Mouse (Mus musculus): ENCODE measurements at regions not wholly inside any gene's neighbourhood (a gene's known extent, or its start where the extent isn't known, plus 50 kb on each side); places are given as distances from the start of the nearest gene placed in this dataset.

GRCm38 (mm10) chr13:28756915-28757765 is 196.4 kb downstream of the Sox4 start:
- peak; percentile 33 for DNase-seq (ENCODE audit: low read depth, low spot score)

GRCm38 (mm10) chr13:28754207-28754606 is 199.3 kb downstream of the Sox4 start:
- no peak for DNase-seq (ENCODE audit: low read depth, low spot score)

- no peak for DNase-seq (ENCODE audit: low read depth, low spot score)
These were observed 202.4 kb downstream of the Sox4 start for GRCm38 (mm10) chr13:28750949-28751692.

- no peak for DNase-seq (ENCODE audit: low read depth, low spot score)
These were observed 213.3 kb downstream of the Sox4 start for GRCm38 (mm10) chr13:28740158-28740670.

DNA sequence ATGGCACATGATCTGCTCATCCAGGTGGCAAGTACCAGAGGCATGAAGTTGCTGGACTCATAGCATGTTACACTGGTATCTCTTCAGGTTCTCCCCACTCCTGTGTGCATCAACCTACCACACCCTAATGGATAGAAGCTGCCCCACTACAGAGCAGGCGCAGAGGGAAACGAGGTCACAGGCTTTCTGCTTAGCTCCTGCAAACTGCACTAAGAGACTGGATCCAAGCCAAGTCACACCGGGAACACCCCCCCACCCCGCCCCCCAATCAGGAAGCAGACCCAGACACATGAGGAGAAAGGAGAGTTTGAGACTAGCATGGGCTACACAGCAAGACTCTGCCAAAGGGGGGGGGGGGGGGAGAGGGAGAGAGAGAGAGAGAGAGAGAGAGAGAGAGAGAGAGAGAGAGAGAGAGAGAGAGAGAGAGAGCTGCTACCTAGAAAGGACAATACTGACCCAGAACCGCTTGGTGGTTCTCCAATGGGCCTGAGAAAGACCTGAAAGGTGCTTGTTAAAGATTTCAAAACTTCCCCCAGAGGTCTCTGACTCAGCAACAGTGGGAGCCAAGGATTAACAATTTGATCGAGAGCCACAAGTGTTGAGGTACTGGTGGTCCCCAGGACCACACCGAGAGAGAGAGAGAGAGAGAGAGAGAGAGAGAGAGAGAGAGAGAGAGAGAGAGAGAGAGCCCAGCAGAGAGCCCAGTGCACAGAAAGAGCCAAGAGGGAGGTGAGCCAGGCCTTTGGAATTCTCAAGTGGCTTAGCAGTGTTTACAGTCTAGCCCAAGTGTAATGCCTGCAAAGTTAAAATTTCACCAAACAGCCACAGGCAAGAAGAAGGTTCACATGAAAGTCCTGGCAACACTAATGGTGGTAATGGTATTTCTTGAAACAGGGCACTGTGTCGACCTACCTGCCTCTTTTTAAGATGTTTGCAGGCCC is 215.1 kb downstream of the Sox4 start:
- no peak for DNase-seq (ENCODE audit: low read depth, low spot score)

- no peak for DNase-seq (ENCODE audit: low read depth, low spot score)
These were observed 221.0 kb downstream of the Sox4 start for GRCm38 (mm10) chr13:28732475-28732874.

- no peak for DNase-seq (ENCODE audit: low read depth, low spot score)
These were observed 221.5 kb downstream of the Sox4 start for GRCm38 (mm10) chr13:28732036-28732435.

DNA sequence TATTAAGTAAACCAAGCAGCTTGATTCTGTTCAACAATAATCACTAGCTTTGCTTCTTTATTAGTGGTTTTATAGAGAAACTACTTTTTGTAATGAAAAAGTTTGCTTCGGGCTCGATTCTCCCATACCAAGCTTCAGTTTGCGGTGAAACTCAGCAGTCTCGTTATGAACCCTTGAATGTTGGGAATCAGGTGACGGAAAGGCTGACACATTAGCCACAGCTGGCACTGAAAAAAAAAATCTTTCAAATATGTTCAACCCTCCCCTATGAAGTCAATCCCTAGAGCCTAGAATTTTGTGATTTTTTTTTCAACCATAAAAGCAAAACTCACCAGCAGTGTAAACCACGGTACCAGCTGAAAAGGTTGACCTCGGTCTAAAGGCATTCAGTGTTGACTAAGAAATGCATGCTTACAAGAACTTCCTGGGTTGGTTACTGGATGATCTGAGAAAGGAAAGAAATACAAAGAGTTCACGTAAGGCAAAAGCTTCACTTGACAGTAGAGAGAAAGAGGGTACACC is 223.4 kb downstream of the Sox4 start:
- no peak for DNase-seq (ENCODE audit: low read depth, low spot score)

- DNase-seq (ENCODE audit: low read depth, low spot score) = no peak
These were observed 224.7 kb downstream of the Sox4 start for GRCm38 (mm10) chr13:28728768-28729167.

- peak; percentile 39 for DNase-seq (ENCODE audit: low read depth, low spot score)
These were observed 229.2 kb downstream of the Sox4 start for GRCm38 (mm10) chr13:28724300-28724699.

GRCm38 (mm10) chr13:28722074-28722473 is 231.4 kb downstream of the Sox4 start:
- DNase-seq (ENCODE audit: low read depth, low spot score) = no peak

GRCm38 (mm10) chr13:28721548-28721981 is 231.9 kb downstream of the Sox4 start:
- DNase-seq (ENCODE audit: low read depth, low spot score) = no peak

DNA sequence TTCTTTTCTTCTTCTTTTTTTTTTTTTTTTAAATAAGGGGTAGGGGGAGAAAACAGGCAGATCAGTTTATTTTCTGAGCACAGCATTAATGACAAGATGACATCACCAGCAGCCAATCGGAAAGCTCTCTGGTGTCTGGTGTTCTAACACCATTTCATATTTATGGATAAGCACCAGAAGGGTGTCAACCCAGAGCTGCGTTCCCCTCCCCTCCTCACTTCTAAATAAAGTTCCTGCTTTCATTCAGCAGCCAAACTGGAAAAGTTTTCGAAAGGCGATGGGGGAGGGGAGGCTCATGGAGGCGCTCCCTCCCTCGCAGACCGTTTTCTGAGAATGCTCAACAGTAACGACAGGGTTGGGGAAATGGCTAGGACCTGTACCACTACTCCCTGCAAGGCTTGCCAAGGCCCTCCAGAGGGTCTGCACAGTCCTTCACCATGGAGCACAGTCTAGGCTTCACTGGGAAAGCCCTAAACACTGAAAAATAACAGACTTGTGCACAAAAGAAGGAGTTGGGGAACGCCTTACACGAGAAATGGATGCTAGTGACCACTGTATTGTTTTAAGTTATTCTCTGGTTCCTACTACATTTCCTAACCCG is 232.8 kb downstream of the Sox4 start:
- no peak for DNase-seq (ENCODE audit: low read depth, low spot score)

GRCm38 (mm10) chr13:28720169-28720568 is 233.3 kb downstream of the Sox4 start:
- DNase-seq (ENCODE audit: low read depth, low spot score) = peak; percentile 60

- no peak for DNase-seq (ENCODE audit: low read depth, low spot score)
These were observed 234.6 kb downstream of the Sox4 start for GRCm38 (mm10) chr13:28718868-28719265.

GRCm38 (mm10) chr13:28718169-28718867 is 235.2 kb downstream of the Sox4 start:
- DNase-seq (ENCODE audit: low read depth, low spot score) = no peak

GRCm38 (mm10) chr13:28717404-28717803 is 236.1 kb downstream of the Sox4 start:
- DNase-seq (ENCODE audit: low read depth, low spot score) = no peak

DNA sequence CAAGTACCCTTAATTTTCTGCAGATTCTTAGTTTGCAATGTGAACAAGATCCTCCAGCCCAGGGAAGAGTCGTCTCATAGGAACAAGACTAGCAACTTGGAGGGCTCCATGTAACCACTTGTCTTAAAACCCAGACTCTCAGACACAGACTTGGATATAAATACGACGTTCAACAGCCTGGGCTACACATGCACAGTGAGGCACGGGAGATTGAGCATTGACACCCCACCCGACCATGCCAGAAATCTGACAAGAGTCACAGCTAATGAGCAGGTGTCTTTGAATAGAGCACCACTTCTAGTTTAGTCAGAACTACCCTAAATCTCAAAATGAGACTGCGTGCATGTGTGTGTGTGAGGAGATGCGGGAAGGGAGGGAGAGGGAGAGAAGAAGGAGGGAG is 243.5 kb downstream of the Sox4 start:
- no peak for DNase-seq (ENCODE audit: low read depth, low spot score)

DNA sequence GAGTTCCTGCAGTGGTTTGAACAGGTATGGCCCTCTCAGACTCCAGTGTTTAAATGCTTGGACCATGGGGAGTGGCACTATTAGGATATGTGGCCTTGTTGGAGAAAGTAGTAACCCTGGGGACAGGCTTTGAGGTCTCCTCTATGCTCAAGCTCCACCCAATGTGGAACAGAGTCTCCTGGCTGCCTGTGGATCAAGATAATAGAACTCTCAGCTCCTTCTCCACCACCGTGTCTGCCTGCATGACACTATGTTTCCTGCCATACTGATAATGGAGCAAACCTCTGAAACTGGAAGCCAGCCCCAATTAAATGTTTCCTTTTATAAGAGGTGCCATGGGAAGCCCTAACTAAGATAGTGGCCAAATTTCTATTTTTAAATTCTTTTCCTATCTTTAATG is 252.2 kb downstream of the Sox4 start:
- DNase-seq (ENCODE audit: low read depth, low spot score) = no peak

DNA sequence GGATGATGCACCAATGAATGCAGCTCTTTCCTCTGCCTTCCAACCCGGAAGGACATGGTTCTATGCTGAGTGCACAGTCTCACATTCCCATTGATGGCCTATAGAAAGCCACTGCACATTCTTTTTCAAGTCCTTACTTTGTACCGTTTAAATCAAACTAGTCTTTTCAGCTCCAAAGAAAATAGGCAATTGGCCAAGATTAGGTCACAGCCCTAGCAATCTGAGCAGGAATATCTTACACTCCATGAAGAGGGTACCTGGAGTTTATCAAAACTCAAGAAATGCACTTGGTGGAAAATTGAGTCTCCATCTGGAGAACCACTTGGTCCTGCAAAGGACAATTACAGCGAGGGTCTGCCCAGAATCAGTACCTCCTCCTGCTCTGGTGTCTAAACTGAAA is 253.4 kb downstream of the Sox4 start:
- DNase-seq (ENCODE audit: low read depth, low spot score) = no peak

Data from CD4-positive helper T cell, adult 2 months (primary cell).